Comparison of ENCODE assay signal across 12 mouse cellular contexts in genomic region chr3:153296375-153297068, GRCm38 (mm10).
DNase-seq lines count a peak whose midpoint lies in the region; ATAC-seq and TF ChIP-seq lines count a peak whose summit lies in the region.
"Had no signal": no experiment of that assay in that cellular context is flagged by ENCODE, and none has a peak within 500 bp of the region (broad histone marks: within the 10 kb centered on the region; RNA-seq: fewer than 3 reads in every experiment).

No protein-coding gene starts in this region.

- H3K4me2 ChIP-seq in lung, embryonic 14.5 days: peak overlapping the region; percentile 40; the same call in 1 of the 2 replicates
- H3K4me2 ChIP-seq: limb, embryonic 12.5 days had no signal

- H3K9me3 ChIP-seq in lung, embryonic 14.5 days (ENCODE audit: low read depth, low read length): no peaks in the 10 kb centered on the region
- H3K9me3 ChIP-seq: limb, embryonic 12.5 days had no signal

- H3K4me1 ChIP-seq in lung, embryonic 14.5 days (ENCODE audit: insufficient read depth): no peaks in the 10 kb centered on the region

- WGBS in lung, embryonic 14.5 days: 37% methylated on average over 22 of the region's 22 CpGs

- intact Hi-C loops in gastrocnemius, adult 2 months (cut with DNase I): no loop called here

- H3K4me3 ChIP-seq in gastrocnemius, adult 2 months: peak overlapping the region; percentile 34
- no peak overlapping the region for H3K4me3 ChIP-seq in lung, embryonic 14.5 days (ENCODE audit: low read depth, low read length)
- H3K4me3 ChIP-seq: limb, embryonic 12.5 days had no signal

- ATAC-seq in lung, embryonic 14.5 days (ENCODE audit: insufficient read depth): peak; percentile 79; the same call in 1 of the 2 replicates
- ATAC-seq: Patski had no signal

- no peak for TF ChIP-seq CTCF in gastrocnemius, adult 2 months (IDR thresholded peaks at IDR 0.05)
- TF ChIP-seq CTCF in lung, embryonic 14.5 days (IDR thresholded peaks at IDR 0.05; ENCODE audit: low read depth): no peak

- no peaks in the 10 kb centered on the region for H3K27me3 ChIP-seq in lung, embryonic 14.5 days (ENCODE audit: insufficient read depth, low read length)
- H3K27me3 ChIP-seq: limb, embryonic 12.5 days; Patski had no signal

- H3K27ac ChIP-seq in gastrocnemius, adult 2 months: no peak overlapping the region
- no peak overlapping the region for H3K27ac ChIP-seq in lung, embryonic 14.5 days (ENCODE audit: low read depth)
- H3K27ac ChIP-seq: limb, embryonic 12.5 days had no signal

- no peak overlapping the region for H3K9ac ChIP-seq in lung, embryonic 14.5 days
- H3K9ac ChIP-seq: limb, embryonic 12.5 days had no signal

- H3K36me3 ChIP-seq in lung, embryonic 14.5 days (ENCODE audit: insufficient read depth): no peaks in the 10 kb centered on the region
- H3K36me3 ChIP-seq: limb, embryonic 12.5 days had no signal

- no peak for DNase-seq in gastrocnemius, adult 2 months
- DNase-seq in gastrocnemius, adult 8-10 months (ENCODE audit: low spot score in 2 of 2): no peak
- DNase-seq in right cerebral cortex, adult 18-20 months: peak; percentile 41
- DNase-seq in right cerebral cortex, postnatal 25 days: no peak
- DNase-seq in lung, embryonic 14.5 days: peak; percentile 76
- no peak for DNase-seq in yolk sac, embryonic 10.5 days (ENCODE audit: low spot score)
- no peak for DNase-seq in adrenal gland, postnatal 36 days
- DNase-seq in liver: no peak
- DNase-seq: heart, postnatal 36 days; midbrain, embryonic 14.5 days had no signal

Comparison
In these comparisons a context has a peak if more than half of its experiments do, and no peak if none do; other contexts are left out.
1. DNase-seq: peak in right cerebral cortex, adult 18-20 months (single experiment) and lung, embryonic 14.5 days (single experiment); none in gastrocnemius, adult 2 months (single experiment), gastrocnemius, adult 8-10 months (0 of 2), right cerebral cortex, postnatal 25 days (single experiment), yolk sac, embryonic 10.5 days (single experiment), adrenal gland, postnatal 36 days (0 of 2) and liver (single experiment).